Mouse (Mus musculus) urinary bladder, postnatal 4 days (tissue): ENCODE data around the gene Tmem247.

Experiments used
- DNase-seq, 2 experiments: peaks; one replicate each; pipeline ENCODE4 v3.0.0; 2021 to 2022; ENCODE audit warnings: low spot score in 2 of 2

The Tmem247 gene

GRCm38 (mm10) chr17:86913003-86913607 lies 4.0 kb upstream of the Tmem247 start:
- peak in 1 of 2 experiments; percentile 1 for DNase-seq

GRCm38 (mm10) chr17:86915540-86915939 lies 1.6 kb upstream of the Tmem247 start:
- DNase-seq, result no peak

GRCm38 (mm10) chr17:86918786-86919185 lies 1.6 kb downstream of the Tmem247 start:
- no peak for DNase-seq

- DNase-seq, result no peak
These were observed 2.6 kb downstream of the Tmem247 start for GRCm38 (mm10) chr17:86919729-86920128.

GRCm38 (mm10) chr17:86924679-86925078 lies 7.5 kb downstream of the Tmem247 start:
- no peak for DNase-seq

- no peak for DNase-seq
These were observed 9.7 kb downstream of the Tmem247 start for GRCm38 (mm10) chr17:86926836-86927235.

GRCm38 (mm10) chr17:86929355-86929754 lies 12.2 kb downstream of the Tmem247 start:
- no peak for DNase-seq

- DNase-seq, result no peak
These were observed 12.8 kb downstream of the Tmem247 start for GRCm38 (mm10) chr17:86929981-86930380.

GRCm38 (mm10) chr17:86932896-86933295 lies 15.7 kb downstream of the Tmem247 start:
- no peak for DNase-seq

GRCm38 (mm10) chr17:86937064-86937463 lies 19.9 kb downstream of the Tmem247 start:
- DNase-seq, result no peak

GRCm38 (mm10) chr17:86937497-86938155 lies 20.5 kb downstream of the Tmem247 start:
- DNase-seq, result peak; percentile 62 to 69

- DNase-seq, result no peak
These were observed 21.5 kb downstream of the Tmem247 start for GRCm38 (mm10) chr17:86938683-86939082.

- no peak for DNase-seq
These were observed 25.0 kb downstream of the Tmem247 start for GRCm38 (mm10) chr17:86942112-86942511.

- DNase-seq, result no peak
These were observed 26.0 kb downstream of the Tmem247 start for GRCm38 (mm10) chr17:86943158-86943557.

GRCm38 (mm10) chr17:86946078-86946477 lies 28.9 kb downstream of the Tmem247 start:
- DNase-seq, result no peak

GRCm38 (mm10) chr17:86947840-86948796 lies 31.0 kb downstream of the Tmem247 start, which contains the start of gene Atp6v1e2:
Atp6v1e2 (minus strand) TSS chr17:86947897.
- DNase-seq, result no peak

GRCm38 (mm10) chr17:86948801-86949200 lies 31.7 kb downstream of the Tmem247 start:
- DNase-seq, result no peak

- DNase-seq, result no peak
These were observed 40.1 kb downstream of the Tmem247 start for GRCm38 (mm10) chr17:86957239-86957638.

- DNase-seq, result no peak
These were observed 40.8 kb downstream of the Tmem247 start for GRCm38 (mm10) chr17:86957968-86958367.

- DNase-seq, result no peak
These were observed 44.2 kb downstream of the Tmem247 start for GRCm38 (mm10) chr17:86961301-86961841.

GRCm38 (mm10) chr17:86962297-86962893 lies 45.2 kb downstream of the Tmem247 start:
- DNase-seq, result peak; percentile 81 to 86
